Mouse (Mus musculus) kidney, adult 18-20 months (tissue): Measurements from ENCODE around the gene Il20ra.
A peak's percentile ranks its signal among the peaks of the same experiment; 100 is the strongest.
"Not testable (repeated sequence)": the region's sequence is repeated elsewhere in the genome, so short reads cannot be mapped to it uniquely, and the experiment has no call there.

Source experiments
- DNase-seq: peaks from one replicate; pipeline ENCODE4 v3.0.0; 2021

The Il20ra gene

GRCm38 (mm10) chr10:19712421-19712836, at the start of gene Il20ra:
Il20ra (plus strand) TSS chr10:19712570.
- peak; percentile 32 for DNase-seq

GRCm38 (mm10) chr10:19668973-19669372, 43.4 kb upstream of the Il20ra start:
- no peak for DNase-seq

GRCm38 (mm10) chr10:19672015-19672414, 40.4 kb upstream of the Il20ra start:
- no peak for DNase-seq

- no peak for DNase-seq
Observed at GRCm38 (mm10) chr10:19673146-19673545, 39.2 kb upstream of the Il20ra start.

- DNase-seq, result no peak
Observed at GRCm38 (mm10) chr10:19687686-19688085, 24.7 kb upstream of the Il20ra start.

- no peak for DNase-seq
Observed at GRCm38 (mm10) chr10:19691287-19691686, 21.1 kb upstream of the Il20ra start.

GRCm38 (mm10) chr10:19691771-19692170, 20.6 kb upstream of the Il20ra start:
- DNase-seq, result no peak

GRCm38 (mm10) chr10:19692332-19692731, 20.0 kb upstream of the Il20ra start:
- DNase-seq, result no peak

- peak; percentile 14 for DNase-seq
Observed at GRCm38 (mm10) chr10:19692988-19693387, 19.4 kb upstream of the Il20ra start.

GRCm38 (mm10) chr10:19693629-19694028, 18.7 kb upstream of the Il20ra start:
- no peak for DNase-seq

- DNase-seq, result no peak
Observed at GRCm38 (mm10) chr10:19699331-19699730, 13.0 kb upstream of the Il20ra start.

GRCm38 (mm10) chr10:19704445-19704844, 7.9 kb upstream of the Il20ra start:
- no peak for DNase-seq

GRCm38 (mm10) chr10:19707768-19708167, 4.6 kb upstream of the Il20ra start:
- no peak for DNase-seq

- DNase-seq, result no peak
Observed at GRCm38 (mm10) chr10:19708277-19709070, 3.9 kb upstream of the Il20ra start.

GRCm38 (mm10) chr10:19711020-19711419, 1.4 kb upstream of the Il20ra start:
- no peak for DNase-seq

- no peak for DNase-seq
Observed at GRCm38 (mm10) chr10:19711551-19712171, 709 bp upstream of the Il20ra start.

- DNase-seq, result no peak
Observed at GRCm38 (mm10) chr10:19718627-19719026, 6.3 kb downstream of the Il20ra start.

- no peak for DNase-seq
Observed at GRCm38 (mm10) chr10:19722320-19722719, 9.9 kb downstream of the Il20ra start.

GRCm38 (mm10) chr10:19724158-19724832, 11.9 kb downstream of the Il20ra start:
- DNase-seq, result no peak

- not testable (repeated sequence) for DNase-seq
Observed at GRCm38 (mm10) chr10:19738442-19738841, 26.1 kb downstream of the Il20ra start.

- DNase-seq, result no peak
Observed at GRCm38 (mm10) chr10:19745662-19746061, 33.3 kb downstream of the Il20ra start.

GRCm38 (mm10) chr10:19746156-19746555, 33.8 kb downstream of the Il20ra start:
- DNase-seq, result no peak

- no peak for DNase-seq
Observed at GRCm38 (mm10) chr10:19747661-19748060, 35.3 kb downstream of the Il20ra start.

- no peak for DNase-seq
Observed at GRCm38 (mm10) chr10:19765459-19765858, 53.1 kb downstream of the Il20ra start.
